Mouse (Mus musculus) skeletal muscle tissue, postnatal 0 days (tissue): Measurements from ENCODE around the gene Uqcrc2. TPM values are rescaled to one million over a fixed set of nuclear protein-coding genes. Genes with fewer than 3 reads are reported as not detected.

Experiments used
- polyA plus RNA-seq: library from polyadenylated mRNA; unstranded; fragments of >200 nt; fragmentation: Nextera tagmentation; extraction: Ambion mirVana; gene quantifications from 2 replicates; pipeline ENCODE4 v1.2.1, GENCODE M21; 2015

Uqcrc2 gene
- polyA plus RNA-seq: 464 and 493 TPM in 2 replicates

DNA sequence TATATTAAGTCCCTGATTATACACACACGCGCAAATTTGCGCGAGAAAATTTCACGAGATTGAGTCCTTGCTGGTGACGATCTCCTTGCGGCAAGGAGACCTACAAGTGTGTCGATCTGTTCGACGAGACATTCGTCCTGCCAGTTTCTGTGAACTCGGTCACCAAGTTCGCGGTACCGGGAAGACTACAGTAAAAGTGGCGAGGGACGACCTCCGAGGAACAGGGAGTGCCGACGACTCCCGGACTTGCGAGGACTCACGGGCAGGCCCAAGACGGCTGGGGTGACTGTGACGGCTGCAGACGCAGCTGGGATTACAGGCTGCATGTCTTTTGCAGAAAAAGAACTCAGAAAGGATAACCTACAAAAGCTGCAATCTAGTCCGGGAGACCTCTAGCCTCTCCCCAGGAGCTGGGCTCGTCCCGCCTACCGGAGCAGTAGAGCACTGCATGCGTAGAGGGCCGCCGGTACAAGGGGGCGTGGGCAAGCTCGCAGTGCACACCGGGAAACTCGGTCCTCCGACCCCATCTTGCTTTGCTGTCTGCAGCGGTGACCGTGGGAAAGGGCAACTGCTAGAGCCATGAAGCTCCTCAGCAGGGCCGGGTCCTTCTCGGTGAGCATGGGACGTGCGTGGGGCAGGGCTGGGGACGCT, at the start of gene Uqcrc2:
Uqcrc2 (plus strand) TSS at position 466 of the 651 bp plus-strand sequence.

GRCm38 (mm10) chr7:120670153-120670875, 35.3 kb downstream of the Uqcrc2 start, which contains the start of gene Pdzd9:
TSS of gene Pdzd9 (minus strand) at chr7:120670343.

DNA sequence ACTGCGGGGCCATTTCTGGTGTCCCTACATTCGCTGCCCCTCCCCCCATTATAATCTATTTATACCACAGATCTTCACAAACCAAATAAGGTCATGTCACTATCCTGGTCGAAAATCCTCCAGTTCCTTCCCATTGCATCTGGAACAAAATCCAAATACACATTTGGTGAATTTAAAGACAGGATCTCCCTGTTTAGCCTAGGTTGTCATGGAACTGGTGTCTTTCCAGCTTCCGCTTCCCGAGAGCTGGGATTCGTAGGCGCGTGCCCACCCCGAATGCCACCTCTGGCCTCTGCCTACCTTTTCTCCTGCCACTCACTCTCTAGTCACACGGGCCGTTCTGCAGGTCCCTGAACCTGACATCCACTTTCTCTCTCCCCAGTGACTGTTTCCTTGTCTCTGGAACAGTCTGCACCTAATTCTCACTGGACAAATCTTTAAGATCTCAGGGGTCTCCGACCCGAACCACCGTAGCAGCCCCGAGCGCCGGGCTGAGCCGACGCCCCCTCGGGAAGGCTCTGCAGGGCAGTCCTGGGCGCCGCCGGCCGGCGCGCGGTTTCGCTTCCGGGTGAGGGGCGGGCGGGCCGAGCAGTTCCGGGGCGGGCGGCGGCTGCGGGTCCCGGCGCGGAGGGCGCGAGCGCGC, 42.1 kb downstream of the Uqcrc2 start, which contains the start of gene Mosmo:
Mosmo (plus strand) TSS at position 618 of the 643 bp plus-strand sequence.

Other genes starting within 250 kb of the Uqcrc2 start
- not detected in 2 replicates for gene Abca16, start 225.5 kb upstream of the Uqcrc2 start, polyA plus RNA-seq
- gene Pdzd9, start 35.2 kb downstream of the Uqcrc2 start, polyA plus RNA-seq: 0.21 and 0.52 TPM in 2 replicates
- gene Mosmo, start 42.4 kb downstream of the Uqcrc2 start, polyA plus RNA-seq: 8.5 and 10.4 TPM in 2 replicates
- gene Vwa3a, start 104.1 kb downstream of the Uqcrc2 start, polyA plus RNA-seq: 0.13 and 0.24 TPM in 2 replicates
- gene Gm5737, start 177.2 kb downstream of the Uqcrc2 start, polyA plus RNA-seq: 0.30 and 0.56 TPM in 2 replicates
- gene Eef2k, start 207.7 kb downstream of the Uqcrc2 start, polyA plus RNA-seq: 48.3 and 52.4 TPM in 2 replicates